Mouse (Mus musculus) lung, adult 18-20 months (tissue): ENCODE measurements around the gene Entr1.
A peak's percentile ranks its signal among the peaks of the same experiment; 100 is the strongest.
"Not testable (repeated sequence)": the region's sequence is repeated elsewhere in the genome, so short reads cannot be mapped to it uniquely, and the experiment has no call there.

Experiments
- DNase-seq, 2 experiments: peaks; one replicate each; pipeline ENCODE4 v3.0.0; 2022; ENCODE audit warnings: mixed read lengths in 2 of 2

The Entr1 gene

DNA sequence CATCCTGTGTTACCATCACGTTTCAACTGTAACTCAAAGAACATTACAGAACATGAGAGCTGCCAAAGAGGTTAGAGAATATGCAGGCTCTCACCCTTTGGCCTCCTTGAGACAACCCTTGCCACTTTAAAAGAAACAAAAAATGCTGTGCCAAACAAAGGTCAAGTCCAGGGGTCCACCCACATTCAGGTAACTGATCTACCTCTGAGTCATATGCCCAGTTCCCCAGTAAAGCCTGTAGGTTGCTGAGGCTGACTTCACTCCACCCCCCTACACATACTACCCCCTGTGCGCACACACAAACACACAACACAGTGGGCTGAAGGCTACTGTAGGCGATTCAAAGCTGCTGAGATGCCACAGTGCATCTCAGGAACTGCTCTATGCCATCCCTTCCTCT is 1.4 kb downstream of the Entr1 start:
- no peak for DNase-seq

DNA sequence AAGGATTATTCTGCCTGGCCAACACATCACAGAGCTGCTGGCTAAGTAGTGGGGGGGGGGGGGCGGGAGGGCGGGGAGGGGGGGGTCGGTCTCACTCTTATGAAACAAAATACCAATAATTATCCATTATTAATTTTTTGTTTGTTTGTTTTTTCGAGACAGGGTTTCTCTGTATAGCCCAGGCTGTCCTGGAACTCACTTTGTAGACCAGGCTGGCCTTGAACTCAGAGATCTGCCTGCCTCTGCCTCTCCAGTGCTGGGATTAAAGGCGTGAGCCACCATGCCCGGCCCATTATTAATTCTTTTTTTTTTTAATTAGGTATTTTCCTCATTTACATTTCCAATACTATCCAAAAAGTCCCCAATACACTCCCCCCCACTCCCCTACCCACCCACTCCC is 8.2 kb downstream of the Entr1 start:
- DNase-seq: not testable (repeated sequence)

DNA sequence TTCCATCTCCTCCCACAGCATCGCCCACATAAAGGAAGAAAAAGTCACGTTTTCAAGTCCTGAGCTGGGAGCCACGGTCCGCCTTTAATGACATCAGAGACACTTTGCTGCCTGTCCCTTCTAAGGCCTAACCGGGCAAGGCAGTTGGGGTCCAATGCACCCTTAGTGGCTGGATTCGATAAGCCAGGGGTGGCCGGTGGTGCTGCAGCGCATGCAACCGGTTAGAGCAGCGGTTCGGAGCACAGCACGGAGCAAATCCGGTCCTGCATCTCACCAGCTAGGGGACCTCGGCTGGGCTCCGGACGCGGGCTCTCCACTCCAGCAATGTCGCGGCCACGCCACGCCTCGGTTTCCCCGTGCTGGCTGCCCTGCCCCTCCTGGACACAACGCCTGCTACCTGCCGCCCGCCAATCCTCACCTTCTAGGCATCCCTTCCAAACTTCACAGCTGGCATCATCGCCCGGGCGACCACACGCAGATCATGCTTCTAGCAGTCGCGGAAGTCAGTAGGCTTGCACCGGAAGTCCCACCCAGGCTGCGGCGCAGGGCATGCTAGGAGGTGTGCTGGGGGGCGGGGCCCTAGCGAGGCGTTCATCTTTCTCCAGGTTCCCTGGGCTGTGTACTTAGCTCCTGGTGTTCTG is 8.9 kb downstream of the Entr1 start, which contains the start of gene Snapc4:
Gene Snapc4, minus strand, starts transcription at position 523 of the 641 bp plus-strand sequence.
- peak; percentile 83 to 89 for DNase-seq

DNA sequence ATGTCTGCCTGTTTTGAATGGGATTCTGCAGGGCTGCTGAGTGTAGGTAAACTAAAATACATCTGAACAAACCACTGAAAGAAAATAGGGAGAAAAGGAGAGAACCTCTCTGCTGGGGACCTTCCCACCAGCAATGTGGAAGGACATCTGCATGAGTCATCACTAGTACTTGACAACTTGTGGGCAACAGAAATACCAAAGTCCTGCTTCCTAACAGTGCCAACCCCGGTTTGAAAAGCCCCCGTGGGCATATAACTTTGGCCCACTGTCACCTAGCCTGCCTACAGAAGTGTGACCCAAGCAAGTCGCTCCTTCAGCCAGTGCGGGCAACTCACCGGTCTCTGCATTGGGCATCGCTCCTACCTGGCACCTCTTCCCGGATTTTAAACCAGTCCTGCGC is 16.7 kb downstream of the Entr1 start:
- DNase-seq: no peak

DNA sequence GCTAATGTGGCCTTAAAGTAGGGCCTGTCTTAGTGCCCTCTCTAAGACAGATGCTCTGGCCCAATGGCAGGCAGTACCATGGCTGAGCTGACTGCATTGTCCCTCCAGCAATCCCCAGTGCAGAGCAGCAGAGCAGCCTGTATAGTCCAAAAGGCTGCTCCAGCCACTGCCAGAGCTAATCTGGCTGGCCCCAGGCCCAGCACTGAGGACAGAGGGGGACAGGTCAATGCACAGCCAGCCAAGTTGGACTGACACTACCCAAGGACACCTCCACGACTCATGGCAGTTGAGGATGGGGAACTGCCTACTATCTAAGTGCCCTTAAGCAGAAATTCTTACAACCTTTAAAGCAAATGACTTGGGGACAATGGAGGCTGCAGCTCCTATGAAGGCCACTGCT is 20.5 kb downstream of the Entr1 start:
- DNase-seq: no peak

DNA sequence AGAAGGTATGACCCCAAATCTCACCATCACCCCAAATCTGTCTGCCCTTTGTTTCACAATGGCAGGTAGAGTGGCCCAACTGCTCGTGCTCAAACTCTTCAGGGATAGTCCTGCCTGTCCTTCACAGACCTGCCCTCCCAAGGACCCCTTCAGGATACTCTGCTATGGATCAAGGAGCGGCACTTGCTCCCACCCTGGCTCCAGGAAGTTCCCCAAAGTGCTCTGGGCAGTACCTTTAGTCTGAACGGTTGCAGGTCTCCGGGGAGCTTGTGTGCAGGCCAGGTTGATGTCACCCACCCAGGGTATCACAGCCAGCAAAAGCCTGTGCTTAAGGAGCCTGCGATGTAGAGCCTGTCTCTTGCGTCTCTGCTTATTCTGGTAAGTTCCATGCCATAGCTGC is 21.2 kb downstream of the Entr1 start:
- DNase-seq: no peak

DNA sequence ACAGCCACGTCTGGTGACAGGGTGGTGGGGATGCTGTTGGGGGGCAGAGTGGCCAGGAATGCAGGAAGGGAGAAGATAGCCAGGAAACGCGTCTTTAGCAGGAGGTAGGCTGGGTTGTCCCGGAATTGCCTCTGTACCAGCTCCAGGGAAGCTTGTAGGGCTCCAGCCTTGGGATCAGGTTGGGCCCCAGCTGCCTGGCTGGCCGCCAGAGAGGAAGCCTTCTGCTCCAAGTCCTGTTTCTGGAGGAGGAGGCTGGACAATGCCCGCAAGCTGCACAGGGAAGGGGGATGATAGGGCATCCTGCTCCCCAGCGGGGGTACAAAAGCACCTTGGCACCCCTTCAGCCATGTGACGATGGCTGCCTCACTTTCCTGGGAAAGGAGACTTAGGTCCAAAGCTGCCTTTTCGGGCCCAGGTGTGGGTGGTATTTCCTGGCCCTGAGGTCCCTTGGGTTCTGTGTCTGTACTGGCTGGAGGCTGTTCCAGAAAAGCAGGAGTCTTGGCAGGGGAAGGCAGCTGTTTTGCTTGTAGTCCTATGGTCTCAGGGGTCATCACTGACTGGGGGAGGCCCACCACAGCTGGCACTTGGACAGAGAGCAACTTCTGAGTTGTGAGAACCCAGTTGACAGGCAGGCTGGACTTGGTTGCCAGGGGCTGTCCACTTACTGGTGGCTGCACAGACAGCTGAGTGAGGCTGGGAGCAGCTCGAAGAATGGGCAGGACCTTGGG is 24.2 kb downstream of the Entr1 start:
- DNase-seq: peak; percentile 42 to 48

DNA sequence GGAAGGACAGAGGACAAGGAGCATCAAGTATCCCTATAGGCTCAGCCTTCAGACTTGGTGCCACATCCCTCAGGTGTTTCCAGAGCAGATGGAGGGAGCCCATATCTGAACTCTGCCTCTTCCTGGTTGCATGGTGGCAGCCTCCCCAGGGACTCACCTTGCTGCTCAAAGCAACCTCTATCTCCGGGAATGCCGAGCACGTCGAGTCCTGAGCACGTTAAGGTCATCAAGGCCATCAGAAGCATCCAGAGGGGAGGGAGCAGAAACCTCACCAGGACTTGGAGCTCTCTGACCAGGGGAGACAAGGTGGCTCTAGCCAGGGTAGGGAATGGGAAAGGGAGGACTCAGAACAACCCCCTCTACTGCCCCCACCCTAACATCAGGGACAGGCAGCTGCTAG is 25.6 kb downstream of the Entr1 start:
- no peak for DNase-seq

DNA sequence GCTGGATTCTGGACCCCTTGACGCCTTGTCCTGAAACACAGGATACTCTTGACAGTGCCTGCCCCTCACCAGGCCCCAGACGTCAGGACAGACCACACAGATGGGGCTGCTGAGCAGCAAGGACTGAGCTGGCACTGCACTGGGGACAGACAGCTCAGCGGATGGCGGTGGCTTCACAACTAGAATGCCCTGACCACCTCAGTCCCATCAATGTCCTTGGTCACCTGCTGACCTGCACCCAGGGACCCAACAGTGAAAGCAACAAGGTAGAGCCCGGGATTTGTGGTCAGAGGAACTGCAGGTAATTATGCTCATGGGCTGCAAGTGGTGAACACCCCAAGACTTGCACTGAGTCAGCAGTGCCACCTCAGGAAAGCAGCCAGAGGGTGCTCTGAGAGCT is 26.1 kb downstream of the Entr1 start:
- no peak for DNase-seq

DNA sequence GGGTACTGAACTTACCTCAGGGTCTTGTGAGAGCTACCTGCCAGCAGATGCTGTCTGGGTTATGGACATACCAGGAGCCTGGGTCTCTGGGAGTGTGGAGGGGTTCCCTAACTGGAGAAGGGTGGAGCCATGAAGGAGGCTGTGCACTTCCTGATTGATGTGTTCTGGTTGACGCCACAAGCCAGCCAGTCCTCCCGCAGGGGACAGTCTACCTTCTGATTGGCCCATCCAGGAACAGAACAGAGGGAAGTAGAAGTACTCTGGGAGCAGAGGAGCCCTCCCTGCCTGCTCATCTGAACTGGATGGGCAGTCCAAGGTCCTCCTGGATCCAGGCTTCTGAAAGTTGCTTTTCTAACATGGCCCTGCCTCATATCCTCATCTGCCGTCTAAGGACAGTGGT is 28.3 kb downstream of the Entr1 start, which contains the start of gene Card9:
Gene Card9, minus strand, starts transcription at position 147 of the 400 bp plus-strand sequence.
- DNase-seq: peak; percentile 49 to 56

DNA sequence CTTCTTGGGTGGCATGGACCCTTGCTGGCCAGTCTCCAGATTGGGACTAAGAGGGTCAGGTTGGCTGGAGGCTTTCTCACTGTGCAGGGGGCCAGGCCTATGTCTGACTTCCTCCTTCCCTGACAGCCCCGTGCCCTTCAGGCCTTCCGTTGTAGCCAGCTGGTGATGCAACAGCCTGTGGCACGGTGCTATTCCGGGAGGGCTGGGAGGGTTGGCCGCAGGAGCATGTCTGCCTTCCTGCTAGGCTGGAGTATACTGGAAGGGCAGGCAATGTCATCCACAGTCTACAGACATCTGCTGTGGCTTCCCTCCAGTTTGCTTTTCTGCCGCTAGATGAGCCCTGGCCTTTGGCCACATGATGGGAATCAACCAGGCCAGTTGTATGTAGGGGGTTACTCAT is 29.1 kb downstream of the Entr1 start:
- DNase-seq: peak; percentile 30 to 36

DNA sequence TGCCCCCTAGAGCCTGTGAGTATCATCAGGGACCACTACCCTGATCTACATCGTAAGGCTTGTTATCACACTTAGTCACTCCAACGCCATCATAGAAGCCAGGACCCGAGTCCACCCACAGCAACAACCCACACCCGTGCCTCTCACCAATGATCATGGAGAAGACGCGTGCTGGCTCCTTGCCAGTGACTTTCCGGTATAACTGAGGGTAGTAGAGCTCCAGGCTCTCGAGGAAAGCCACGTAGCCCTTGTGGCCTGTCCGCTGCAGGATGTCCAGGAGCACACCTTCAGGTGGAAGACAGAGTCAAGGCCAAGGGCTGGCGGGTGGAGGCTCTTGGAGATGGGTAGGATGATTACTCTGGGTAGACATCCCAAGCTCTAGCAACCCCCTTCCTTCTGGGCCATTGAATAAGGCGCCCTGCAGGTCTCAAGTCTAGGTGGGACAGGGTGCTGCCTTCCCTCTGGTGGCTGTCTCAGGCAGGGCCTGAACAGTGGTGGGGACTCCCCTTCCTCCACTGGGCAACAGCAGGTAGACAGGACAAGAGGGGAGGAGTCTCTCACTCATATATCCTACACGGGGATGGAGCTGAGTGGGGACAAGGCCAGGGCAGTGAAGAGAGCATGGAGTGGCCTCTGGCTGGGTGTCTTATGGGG is 30.3 kb downstream of the Entr1 start:
- DNase-seq: no peak

DNA sequence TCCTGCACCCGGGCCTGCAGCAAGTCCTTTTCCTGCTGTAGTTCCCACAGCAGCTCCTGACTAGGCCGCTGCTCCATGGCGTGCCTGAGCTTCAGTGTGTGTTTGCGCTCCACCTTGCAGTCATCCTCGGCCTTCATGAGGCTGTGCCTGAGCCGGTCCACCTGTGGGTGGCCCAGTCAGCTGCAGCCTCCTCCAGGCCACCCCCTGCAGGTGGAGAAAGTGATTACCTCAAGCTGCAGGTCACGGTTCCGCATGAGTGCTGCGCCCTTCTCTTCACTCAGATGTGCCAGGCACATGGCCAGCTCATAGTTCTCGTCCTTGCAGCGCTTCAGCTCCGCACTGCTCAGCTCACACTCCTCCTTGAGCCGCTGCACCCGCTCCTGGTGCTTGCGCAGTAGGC is 31.6 kb downstream of the Entr1 start:
- DNase-seq: no peak

DNA sequence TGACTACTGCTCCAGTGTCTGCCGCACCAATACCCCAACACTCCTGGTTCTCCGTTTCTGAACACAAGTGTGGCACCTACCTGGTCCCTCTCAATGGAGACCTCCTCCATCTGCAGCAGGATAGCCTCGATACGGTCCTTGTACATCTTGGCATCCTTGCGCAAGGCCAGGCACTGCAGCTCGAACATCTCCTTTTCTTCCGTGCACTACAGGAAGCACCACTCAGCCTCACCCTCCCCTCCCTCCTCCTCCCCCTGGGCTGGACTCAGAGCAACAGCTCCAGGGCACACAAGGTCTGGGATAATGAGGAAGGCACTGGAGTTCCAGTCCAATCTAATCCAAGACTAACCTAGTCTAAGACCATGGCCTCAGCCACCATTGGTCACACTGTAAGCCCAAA is 32.4 kb downstream of the Entr1 start:
- DNase-seq: no peak

DNA sequence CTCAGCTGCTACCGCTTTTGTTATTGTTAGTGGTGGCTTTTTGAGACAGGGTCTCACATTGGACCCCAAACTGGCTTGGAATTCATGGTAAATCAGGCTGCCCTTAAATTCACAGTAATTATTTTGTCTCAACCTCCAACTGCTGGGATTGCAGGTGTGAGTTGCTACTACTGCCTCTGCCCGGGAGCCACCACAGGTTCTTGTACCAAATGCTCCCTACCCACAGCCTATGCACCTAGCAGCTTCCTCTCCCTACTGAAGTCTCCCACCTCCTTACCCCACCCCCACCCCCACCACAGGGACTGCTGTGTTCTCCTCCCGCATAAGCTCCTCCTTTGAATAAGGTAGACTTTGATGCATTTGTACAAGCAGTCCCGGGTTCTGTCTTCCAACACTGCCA is 32.9 kb downstream of the Entr1 start:
- no peak for DNase-seq

DNA sequence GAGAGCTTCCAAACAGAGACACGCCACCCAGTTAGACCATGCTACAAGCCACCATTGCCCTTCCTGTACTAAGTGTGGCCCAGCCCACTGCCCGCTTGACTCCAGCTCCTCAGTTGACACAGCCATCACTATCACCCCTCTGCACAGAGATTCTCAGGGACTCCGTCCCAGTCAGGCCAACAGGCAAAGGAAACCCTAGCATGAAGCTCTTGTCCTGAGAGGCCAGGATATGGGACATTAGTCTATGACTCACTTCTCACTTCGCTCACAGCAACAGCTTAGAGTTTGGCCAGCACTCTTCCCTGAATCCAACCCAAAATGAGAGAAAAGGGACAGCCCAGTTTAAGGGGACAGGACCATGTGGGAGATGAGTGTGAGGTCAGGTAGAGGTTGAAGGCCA is 34.7 kb downstream of the Entr1 start:
- DNase-seq: no peak

DNA sequence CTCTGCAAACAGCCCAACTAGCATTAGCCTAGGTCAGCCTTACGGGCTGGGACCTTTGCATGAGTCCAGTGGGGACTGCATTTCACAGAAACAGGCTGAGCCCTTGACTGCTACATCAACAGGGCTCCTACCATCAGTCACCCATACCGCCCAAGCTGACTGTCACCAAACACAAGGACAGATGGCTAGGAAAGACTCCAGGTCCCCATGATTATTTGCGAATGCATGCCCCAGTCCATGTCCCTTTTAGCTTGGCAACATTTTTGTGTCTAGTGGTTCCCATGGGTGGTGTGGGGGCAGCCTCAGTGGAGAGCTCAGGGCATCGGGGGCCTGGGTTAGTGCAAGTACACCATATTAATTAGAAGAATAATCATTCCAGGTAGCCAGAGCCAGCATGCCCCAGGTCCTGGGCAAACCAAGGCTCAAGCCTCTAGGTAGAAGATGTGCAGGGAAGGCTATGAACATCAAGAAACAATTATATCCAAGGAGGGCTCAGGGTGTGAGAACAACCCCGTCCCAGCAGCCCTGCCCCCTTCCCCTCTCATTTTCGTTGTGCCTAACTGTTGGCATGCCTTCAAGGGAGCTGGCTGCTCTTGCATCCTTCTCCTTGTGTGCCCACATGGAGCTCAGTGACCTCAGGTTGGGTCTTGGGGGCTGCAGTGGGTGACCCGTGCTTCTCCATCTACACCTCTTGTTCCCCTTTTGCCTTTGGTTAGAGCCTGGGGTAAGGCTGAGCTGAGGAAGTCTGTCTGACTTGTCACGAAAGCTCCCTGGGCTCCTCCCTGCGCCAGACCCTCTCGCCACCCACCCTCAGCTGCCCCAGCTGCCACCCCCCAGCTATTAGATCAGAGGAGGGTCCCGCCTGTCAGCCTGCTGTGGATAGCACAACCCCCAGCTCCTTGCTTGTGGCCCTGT is 35.8 kb downstream of the Entr1 start:
- DNase-seq: no peak

DNA sequence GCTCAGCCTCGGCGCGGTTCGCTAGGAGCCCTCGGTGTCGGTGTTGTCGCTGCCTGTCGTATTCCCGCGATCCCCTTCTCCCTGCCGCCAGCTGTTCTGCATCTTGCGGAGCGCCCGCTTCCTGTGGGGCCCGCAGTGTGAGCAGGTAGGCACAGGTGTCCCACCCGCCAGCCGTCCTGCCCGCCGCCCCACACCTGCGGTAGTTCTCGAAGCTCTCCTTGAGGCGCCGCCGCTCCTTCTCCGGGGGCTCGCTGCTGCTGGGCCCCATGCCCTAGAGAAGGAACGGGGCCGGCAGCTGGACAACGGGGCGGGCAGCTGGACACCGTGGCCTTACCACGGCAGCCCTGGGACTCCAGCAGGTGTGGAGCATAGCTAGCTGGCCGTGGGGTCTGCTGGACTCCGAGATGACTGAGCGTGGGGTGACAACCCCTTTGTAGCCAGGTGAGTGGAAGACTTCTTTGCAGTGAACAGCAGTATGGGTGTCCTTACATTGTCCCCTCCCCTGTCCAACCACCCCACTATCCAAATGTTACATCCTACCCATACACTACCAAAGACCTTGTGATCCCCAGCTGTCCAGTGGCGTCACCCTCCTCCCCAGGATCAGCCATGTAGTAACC is 36.7 kb downstream of the Entr1 start:
- DNase-seq: peak in 1 of 2 experiments; percentile 28

DNA sequence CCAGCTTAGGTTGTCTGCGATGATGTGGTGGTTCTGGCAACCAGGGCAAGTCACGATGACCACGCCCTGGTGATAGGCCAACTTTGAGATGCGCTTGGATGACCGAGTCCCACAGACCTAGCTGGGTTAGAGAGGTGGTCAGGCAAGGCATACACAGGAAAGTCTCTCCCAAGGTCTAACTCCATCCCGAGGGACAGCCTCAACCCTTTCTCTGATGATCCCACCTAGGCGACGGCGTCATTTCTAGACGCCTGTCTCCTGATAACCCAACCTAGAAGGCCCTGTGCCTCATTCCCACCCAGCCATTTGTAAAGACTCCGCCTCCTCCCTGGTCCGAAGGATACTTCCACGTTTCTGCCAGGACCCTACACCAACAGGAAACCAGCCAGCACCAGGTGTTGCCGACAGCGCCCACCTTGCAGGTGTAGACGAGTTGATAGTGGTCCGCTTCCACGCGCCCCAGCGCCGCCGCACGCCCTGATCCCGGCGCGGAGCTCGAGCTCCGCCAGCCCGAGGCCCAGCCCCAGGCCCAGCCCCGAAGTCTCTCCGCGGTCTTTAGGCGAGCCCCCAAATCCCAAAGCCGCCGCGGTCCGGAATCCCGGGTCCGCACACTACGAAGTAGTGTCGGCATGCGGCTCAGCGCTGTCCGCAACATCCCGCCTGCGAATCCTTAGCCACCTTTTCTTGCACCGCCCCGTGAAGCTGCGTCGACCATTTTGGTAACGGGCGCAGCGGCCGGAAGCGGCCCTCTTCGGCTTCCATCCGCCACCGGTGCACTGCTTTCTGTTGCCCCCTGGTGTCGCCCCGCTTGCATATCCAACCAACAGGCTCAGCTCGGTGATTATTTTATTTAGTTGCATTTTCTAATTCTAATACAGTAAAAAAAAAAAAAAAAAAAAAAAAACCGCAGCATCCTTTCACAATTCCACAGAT is 37.5 kb downstream of the Entr1 start, which contains the start of gene Dnlz:
Gene Dnlz, minus strand, starts transcription at position 753 of the 933 bp plus-strand sequence.
- peak; percentile 93 to 95 for DNase-seq

DNA sequence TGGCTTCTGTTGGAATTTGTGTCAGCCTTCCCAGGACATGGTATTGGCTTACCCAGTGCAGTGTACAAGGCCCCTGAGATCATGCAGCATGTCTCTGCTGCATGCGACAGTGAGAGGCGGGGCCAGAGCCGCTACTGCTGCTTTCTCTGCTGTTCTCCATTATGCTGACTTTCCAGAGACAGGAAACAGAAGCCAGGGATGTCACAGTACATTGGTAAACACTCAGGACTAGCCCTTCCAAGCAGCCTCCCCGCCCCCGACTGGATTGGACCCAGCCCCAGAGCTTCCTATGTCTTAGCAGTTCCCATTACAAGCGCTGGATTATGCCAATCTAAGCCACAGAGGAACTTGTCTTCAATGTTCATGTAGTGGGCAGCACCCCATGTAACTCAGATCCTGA is 40.9 kb downstream of the Entr1 start:
- peak in 1 of 2 experiments; percentile 65 for DNase-seq
